Mouse (Mus musculus) adipocyte (in vitro differentiated cells): Measurements from ENCODE around the gene Mvb12b.

Source experiments
- DNase-seq: peaks from one replicate; pipeline ENCODE4 v3.0.0-alpha.2; 2016; ENCODE audit warnings: low spot score

Gene Mvb12b

DNA sequence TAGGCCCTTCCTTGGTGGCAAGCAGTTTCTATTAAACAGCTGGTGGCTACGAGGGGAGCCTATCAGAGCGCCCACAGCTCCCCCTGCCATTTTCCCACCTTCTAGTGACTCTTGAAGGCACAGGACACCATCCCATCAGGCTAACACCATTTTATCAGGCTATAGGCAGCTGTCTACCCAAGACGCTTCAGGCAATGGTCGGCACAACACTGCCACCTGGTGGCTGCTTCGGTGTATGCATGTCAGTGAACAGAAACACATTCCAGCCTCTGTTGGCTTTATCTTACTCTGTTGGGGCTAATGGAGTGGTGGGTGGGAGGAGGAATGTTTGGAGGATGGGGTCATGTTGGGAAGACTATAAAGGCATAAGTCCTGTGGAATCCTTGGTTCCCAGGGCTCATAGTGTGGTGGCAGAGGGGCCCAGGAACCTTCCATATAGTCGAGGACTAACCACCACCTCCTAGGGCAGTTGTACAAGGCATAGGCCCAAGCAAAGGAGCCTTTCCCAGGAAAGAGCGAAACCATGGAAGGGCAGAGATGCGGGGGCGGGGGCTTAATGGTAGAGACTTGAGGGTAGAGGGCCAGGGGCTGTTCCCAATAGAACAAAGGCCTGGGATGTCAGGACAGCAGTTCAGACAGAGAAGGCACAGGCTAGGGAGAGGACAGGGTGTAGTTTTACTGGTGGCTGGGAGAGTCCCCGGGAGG is 152.8 kb downstream of the Mvb12b start:
- DNase-seq, result peak; percentile 86

DNA sequence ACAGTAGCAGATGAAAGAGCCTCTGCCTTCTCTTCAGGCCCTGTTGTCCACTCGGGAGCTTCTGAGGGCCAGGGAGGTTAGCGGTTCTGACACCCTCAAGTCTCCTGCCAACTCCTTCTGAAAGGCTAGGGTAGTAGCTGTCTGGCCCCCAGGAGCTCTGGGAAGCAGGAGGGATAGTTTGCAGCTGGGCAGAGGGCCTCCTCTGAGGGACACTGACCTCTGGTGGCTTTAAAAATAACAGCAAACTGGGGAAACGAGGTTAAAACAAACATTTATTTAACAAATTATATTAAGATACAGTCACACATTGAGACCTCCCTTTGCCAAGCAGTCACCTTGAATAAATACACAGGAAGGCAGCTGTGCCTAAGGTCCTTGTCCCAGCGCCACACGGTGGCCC is 158.0 kb downstream of the Mvb12b start:
- peak; percentile 22 for DNase-seq

DNA sequence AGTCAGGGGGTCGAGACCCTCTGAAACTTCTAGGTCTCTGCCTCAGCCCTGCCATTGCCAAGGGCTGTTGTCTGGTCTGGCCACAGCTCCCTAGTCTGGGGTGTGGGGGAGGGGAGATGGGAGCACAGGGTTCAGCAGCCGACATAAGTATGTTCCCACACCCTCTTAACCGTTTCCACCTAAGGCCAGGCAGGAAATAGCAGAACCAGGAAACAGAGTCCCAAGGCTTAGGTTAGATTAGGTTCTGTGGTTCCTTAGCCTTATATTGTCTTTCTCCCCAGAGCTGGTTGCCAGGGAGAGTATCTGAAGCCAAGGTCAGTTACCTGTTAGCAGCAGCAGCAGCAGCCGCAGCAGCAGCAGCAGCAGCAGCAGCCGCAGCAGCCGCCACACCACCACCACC is 160.5 kb downstream of the Mvb12b start:
- no peak for DNase-seq

DNA sequence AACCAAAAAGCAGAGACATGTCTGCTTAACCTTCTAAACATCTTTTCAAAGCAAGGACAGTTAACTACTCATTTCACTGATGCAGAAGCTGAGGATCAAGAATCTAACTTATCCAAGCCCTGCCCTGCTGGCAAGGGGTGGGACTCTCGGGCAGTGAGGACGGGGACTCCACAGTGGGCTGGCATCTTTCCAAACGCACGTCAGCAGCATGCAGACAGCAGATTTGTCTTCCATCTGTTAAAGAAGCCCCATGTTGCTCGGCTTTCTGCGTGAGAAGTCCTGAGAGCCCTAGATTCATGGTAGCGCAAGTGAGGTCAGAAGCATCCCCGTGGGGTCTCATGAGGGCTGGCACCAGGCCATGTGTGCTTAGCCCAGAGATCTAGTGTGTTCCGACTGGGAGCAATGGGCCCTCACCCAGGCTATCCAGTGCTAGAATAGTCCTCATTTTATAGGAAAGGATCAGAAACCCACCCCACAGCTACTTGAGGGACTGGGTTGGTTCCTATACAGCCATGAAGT is 167.3 kb downstream of the Mvb12b start:
- DNase-seq, result no peak

DNA sequence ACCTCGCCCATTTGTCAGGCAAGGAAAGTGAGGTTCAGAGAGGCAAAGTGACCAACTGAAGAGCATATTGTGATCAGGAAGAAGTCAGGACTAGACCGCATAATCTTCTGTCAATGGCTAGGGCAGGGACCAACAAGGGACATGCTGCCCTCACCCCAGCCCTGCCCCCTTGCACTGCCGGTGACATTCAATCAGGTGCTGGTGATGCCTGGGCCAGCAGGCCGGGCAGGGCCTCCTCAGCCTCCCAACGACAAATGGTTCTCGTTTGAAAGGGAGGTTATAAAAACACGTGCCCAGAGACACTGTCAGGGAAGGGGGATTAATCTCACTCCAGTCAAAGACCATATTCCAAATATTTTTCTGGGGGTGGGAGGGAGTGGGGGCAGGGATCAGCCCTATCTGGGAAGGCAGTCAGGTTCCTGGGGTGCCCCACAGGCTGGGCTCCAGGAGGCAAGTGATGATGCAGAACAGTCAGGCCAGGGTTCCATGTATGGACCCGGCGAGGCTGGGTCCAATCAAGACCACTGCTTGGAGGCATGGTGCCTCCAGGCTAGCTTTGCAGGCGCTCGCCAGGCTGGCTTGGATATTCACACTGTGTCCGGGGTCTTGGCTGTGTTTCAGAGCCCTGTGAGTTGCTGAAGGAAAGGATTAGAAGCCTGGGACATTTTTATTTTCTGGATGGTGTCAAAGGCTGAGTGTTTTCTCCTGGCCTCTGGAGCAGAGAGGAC is 168.2 kb downstream of the Mvb12b start:
- DNase-seq, result no peak

DNA sequence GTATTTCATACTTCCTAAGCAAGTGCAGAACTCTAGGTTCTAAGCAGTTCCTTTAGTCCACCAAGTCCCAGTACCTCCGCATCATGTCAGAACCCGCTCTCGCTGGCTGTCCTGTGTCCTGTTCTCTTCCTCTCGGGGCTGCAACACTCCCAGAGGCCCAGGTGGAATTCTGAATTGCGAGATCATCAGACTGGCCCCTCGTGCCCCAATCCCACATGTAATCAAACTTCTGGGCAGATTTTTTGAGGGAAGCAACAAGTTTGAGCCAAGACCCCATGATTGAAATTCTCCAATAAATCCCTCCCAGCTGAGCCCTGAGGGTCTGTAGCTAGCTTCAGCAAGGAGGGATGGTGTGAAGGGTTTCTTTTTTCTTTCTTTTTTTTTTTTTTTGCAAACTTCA is 169.2 kb downstream of the Mvb12b start:
- no peak for DNase-seq

DNA sequence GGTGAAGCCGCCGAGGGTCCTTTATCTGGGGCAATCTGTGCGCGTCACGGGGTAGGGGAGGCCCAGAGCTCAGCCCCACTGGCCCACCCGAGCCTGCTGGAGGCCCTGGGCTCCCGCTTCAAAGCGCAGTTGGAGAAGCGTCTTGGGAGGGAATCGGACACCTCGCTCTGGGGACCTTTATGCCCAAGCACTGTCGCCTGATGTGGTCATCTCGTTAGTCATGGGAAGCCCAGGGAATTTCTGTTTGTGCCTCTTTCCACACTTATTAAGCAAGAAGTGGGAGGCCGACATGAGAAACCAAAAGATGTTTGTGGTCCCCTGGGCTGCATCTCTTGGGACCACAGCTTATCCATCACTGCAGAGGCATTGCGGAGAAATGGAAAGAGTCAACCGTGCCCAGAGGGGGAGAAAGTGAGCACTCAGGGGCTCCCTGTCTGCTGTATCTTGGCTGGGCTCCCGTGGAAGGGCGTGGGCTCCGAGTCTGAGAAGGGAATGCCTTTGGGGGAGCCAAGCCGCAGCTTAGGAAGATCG is 169.9 kb downstream of the Mvb12b start:
- DNase-seq, result peak; percentile 21

DNA sequence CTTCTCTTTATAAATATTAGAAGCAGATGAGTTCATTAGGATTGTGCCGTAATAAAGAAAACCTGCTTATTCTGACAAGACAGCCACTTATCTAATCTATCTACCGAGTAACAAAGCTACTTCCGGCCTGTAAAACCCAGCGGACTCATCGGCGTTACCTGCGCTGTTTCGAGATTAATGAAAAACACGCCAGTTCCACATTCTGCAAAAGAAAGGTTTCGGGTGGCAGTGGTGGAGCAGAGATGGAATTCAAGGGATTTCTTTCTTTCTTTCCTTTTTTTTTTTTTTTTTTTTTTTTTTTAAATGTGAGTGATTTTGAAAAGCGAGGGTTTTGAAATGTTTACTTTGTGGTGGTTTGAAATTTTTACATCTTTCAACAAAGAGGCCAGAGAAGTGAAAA is 170.4 kb downstream of the Mvb12b start:
- DNase-seq, result no peak

DNA sequence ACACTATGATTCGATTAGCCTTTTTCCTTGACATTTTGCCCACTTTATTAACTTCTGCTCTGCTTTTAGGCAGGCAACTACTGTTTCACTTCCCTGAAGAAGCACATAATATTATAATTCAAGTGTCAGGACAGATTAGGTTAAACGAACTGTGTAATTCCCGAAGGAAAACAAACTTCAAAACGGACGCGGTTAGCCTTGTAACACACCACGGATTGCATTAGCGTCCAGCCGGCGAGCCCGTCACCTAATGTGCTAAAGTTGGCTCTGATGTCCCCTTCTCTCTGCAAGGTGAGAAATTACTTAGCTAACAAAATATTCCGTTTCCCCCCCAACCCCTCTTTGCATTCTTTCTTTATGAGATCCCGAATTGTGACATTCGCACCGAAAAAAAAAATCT is 170.9 kb downstream of the Mvb12b start:
- no peak for DNase-seq

DNA sequence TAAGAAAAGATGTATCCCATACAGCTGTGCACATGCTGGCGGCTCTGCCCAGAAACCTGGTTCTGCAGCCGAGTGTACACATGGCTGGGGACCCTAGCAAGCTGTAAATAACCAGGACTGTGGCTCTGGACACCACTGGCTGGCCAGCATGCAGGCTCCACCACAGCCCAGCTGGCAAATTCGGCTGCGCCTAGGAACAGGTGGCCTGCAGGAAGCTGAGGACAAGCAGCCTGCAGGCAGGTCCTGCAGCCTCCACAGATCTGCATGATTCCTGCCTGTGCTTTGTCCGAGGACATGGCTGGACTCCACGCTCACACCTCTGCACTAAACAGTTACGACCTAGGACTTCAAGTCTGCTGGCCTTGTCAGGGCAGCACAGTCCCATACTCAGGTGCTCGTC is 172.8 kb downstream of the Mvb12b start:
- no peak for DNase-seq

DNA sequence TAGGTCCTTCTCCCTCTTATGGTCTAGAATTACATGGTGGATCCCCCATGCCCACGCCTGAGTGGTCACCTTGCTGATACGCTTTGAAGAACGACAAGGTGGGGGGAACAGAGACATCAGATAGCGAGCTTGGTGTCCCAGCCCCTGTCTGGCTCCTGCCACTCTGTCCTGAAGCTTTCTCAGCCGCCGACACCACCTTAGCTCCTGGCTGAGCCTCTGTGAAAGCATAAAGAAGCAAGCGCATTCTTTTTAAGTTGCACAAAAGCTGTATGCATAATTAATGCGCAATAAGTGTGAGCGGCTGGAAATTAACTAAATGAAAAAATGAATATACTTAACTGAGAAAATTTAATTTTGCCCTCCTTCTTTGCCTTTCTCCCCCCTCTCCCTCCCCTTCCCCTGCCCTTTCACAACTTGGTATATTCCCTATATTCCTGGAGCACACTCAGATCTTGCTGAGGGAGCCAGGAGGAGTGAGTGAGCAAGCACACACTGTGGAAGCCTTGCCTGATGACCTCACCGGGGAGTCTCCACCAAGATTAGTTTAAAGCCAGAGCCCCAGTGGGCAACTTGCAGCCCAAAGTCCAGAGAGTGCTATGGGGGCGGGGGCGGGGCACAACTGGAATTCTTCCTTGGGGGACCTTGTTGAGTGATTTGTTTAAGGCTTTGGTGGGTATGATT is 174.0 kb downstream of the Mvb12b start:
- no peak for DNase-seq

DNA sequence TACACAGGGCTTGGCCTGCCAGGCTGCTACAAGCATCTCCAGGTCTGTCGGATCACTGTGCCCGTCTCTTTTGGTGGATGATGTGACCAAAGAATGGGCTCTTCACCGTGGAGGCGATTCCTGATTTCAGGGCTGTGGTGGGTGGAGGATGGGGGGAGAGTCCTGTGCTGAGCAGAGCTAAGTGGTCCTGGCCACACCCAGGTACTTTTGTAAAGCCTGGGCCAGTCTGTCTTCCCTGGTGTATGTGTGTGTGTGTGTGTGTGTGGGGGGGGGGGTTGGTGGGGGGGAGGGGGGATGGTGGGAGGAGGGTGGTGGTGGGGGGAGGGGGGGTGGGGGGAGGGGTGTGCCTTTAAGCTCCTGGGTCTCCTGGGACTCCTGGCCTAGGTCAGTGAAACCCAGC is 174.9 kb downstream of the Mvb12b start:
- no peak for DNase-seq

DNA sequence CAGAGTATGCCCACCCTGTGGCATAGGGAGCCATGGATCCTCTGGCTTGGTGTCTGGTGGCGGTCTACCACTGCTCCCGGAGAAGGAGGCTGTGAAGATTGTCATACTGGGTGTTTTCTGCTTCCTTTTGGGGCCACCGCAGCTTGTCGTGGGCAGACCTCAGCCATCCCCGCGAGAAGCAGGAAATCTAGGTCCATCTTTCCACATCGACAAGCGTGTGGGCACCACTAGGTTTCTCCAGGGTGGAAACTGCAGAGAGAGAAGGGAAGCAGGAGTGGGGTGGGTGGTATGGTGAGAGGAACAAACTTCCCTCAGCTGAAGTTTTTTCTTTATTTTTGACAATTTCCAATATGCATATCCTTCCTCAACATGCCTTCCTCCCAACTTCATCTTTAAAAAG is 178.9 kb downstream of the Mvb12b start:
- no peak for DNase-seq

DNA sequence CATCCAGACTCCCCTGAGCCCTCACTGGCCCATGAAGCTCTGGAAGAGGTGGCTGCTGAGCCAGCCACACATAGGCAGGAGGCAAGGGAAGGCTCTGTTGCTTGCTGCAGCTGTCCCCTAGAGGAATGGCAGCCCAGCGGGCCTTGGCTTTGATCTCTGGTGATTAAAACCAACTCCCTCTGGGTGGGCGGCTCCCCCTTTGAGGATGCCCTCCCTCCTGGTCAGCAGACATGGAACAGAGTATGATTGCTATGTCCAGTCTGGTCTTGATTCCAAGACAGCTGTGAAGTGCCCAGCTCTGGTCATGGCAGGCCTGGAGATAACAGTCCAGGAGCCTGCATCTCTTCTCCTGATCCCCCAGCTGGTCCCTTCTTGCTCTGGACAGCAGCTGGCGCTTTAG is 179.7 kb downstream of the Mvb12b start:
- DNase-seq, result no peak

DNA sequence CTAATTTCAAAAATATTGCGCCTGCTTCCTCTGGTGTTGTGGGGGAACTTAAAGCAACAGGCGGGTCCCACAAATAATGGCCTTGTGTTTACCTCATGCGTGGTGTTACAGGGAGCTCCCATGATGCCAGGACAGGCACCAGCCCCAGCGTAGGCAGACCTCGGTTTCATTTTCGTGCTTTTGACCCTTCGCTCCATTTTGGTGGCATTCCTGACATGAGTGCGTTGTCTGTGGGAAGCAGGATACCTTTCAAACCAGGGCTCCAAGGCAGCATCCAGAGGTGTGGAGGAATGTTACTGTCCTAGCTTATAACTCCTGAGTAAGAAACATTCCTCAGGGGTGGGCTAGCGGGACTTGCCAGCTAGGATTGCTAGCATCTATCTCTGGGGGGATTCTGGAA is 181.3 kb downstream of the Mvb12b start:
- no peak for DNase-seq

DNA sequence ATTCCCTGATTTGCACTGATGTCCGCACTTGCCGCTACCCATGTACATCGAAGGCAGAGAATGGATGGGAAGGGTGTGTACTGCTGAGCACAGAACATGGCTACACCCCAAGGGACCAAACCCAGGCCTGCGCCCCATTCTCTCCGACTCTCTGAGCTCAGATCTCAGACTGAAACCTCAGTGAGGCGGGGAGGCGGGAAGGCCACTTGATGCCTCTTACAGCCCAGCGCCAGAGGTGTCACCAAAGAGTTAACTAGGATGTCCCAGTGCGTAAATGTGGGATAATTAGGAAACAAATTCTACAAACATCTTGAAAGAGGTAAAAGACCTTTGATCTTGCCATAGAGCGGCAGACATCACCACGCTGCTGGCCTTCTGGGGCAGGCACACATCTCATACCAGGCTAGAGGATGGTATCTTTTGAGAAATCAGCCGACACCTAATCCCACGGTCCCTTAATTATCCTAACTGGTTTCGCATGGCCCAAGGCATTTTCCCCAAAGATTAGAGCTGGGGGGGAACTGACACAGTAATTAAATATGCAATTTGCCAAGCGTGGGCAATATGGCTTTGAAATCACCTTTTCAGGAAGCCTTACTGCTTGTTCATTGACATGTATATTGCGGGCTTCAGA is 181.9 kb downstream of the Mvb12b start:
- no peak for DNase-seq

DNA sequence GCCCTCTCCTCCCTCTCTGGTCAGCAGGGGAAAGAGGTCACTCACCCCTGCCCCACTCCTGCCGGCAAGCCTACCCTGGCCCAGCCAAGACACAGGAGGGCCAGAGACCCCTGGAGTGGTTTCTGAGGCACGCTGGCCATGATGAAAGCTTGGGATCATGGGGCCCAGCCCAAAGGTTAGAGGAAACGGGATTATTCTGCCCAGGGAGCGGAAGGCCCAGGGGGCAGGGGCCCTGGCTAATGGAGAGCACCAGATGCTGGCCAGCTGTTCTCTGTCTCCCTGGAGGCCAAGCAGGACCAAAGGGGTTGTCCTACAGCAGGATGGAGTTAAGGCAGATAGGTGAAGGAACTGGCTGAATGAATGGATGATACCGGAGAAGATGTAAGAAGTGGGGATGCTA is 184.5 kb downstream of the Mvb12b start:
- DNase-seq, result no peak

DNA sequence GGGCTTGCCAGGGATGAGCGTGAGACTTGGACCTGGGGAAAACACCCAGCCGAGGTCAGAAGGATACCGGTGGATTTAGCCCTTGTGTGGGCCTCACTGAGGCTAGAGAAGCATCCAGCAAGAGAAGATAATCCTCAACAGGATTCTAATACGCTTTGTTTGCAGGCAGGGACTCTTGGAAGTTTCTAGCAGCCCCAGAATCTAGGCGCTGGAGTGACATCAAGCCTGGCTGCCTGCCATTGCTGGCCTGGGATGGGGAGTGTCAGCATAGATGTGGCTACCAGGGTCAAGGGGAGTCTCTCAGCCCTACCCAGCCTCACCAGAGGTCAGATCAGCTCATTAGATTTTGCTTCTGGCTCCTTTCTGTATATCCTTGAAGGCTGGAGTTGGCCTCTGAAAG is 185.0 kb downstream of the Mvb12b start:
- peak; percentile 15 for DNase-seq

DNA sequence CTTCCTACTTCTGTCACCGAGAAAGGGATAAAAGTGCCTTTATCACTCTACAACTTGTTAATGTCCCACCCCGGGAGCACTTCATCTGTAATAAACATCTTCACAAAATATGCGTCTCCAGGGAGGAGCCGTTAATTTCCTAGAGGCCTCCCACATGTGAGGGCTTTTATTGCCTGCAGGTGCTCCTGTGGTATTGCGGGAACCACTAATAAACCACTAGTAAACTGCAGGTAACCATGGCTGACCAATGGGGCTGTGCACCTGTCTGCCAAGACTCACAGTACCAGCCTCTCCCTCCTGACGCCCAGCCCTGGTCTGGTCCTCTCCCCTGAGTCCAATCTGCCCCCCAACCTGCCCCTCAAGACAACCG is 186.3 kb downstream of the Mvb12b start:
- no peak for DNase-seq

DNA sequence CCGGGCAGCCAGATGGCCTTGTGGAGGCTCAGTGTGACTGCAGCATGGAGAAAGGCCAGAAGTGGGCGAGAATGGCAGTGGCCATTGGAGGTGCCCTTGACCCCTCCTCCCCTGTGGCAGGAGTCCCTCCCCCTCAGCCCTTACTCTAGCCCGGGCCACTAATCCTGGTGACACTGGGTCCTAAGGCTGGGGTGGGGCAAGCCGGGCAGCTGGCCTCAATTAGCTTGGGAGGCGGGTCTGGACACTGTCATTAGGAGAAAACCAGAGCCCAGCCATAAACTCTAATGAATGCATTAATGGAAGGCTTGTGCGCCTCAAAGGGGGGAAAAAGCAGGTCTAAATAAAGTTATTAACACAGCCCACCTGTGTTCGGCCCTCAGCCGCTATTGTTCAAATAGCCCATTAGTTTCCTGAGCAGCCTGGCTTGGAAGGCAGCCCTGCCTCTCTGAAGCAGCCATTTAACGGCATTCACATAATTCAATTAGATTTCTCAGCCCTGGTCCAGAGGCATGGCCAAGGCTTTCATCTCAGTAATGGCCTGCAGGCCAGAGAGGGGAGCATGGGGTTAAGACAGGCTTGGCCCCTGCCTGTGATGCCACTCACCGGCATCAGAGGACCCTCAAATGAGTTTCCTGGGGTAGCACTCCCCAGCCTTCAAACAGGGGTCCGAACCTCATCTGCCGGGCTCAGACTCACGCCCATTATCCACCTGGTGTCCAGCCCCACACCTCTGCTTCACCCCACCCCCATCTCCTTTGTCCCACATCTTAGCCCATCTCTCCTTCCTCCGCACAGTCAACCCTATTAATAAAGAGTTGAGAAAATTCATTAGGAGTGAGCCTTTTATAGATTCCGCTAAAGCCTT is 186.9 kb downstream of the Mvb12b start:
- DNase-seq, result no peak

DNA sequence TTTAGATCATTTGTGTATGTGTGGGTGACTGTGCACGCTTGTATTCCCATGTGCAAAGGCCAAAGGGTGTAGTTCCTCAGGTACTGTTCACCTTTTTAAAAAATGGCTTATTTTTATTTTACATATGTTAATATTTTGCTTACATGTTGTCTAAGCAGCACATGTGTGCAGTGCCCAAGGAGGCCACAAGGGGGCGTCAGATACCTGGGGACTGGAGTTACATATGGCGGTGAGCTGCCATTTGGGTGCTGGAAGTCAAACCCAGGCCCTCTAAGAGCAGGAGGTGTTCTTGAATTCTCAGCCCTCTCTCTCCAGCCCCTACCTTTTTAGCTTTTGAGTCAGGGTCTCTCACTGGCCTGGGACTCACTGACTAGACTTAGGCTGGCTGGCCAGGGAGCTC is 188.8 kb downstream of the Mvb12b start:
- no peak for DNase-seq
